Mouse (Mus musculus): ENCODE measurements at regions not wholly inside any gene's neighbourhood (a gene's known extent, or its start where the extent isn't known, plus 50 kb on each side); places are given as distances from the start of the nearest gene placed in this dataset.

- in situ Hi-C loops (cut with MseI, MboI), result no loop called here
Observed at GRCm38 (mm10) chr7:137879296-137879695, 441.9 kb downstream of the Glrx3 start.

- in situ Hi-C loops (cut with MseI, MboI), result no loop called here
Observed at GRCm38 (mm10) chr7:137882876-137883275, 445.5 kb downstream of the Glrx3 start.

- in situ Hi-C loops (cut with MseI, MboI), result no loop called here
Observed at GRCm38 (mm10) chr7:137883701-137884100, 446.3 kb downstream of the Glrx3 start.

GRCm38 (mm10) chr7:137885146-137885545, 447.7 kb downstream of the Glrx3 start:
- in situ Hi-C loops (cut with MseI, MboI), result no loop called here

GRCm38 (mm10) chr7:137888731-137889130, 451.3 kb downstream of the Glrx3 start:
- in situ Hi-C loops (cut with MseI, MboI), result no loop called here

- in situ Hi-C loops (cut with MseI, MboI), result no loop called here
Observed at GRCm38 (mm10) chr7:137906424-137907060, 469.1 kb downstream of the Glrx3 start.

- in situ Hi-C loops (cut with MseI, MboI), result no loop called here
Observed at GRCm38 (mm10) chr7:137909456-137909855, 472.0 kb downstream of the Glrx3 start.

GRCm38 (mm10) chr7:137913551-137914105, 476.2 kb downstream of the Glrx3 start:
- in situ Hi-C loops (cut with MseI, MboI), result no loop called here

- in situ Hi-C loops (cut with MseI, MboI), result no loop called here
Observed at GRCm38 (mm10) chr7:137914506-137914905, 477.1 kb downstream of the Glrx3 start.

GRCm38 (mm10) chr7:137916351-137916750, 478.9 kb downstream of the Glrx3 start:
- in situ Hi-C loops (cut with MseI, MboI), result no loop called here

GRCm38 (mm10) chr7:137924464-137925167, 472.9 kb downstream of the Tcerg1l start:
- in situ Hi-C loops (cut with MseI, MboI), result no loop called here

- in situ Hi-C loops (cut with MseI, MboI), result no loop called here
Observed at GRCm38 (mm10) chr7:137925656-137926055, 471.9 kb downstream of the Tcerg1l start.

GRCm38 (mm10) chr7:137927371-137927770, 470.2 kb downstream of the Tcerg1l start:
- in situ Hi-C loops (cut with MseI, MboI), result no loop called here

GRCm38 (mm10) chr7:137930200-137930599, 467.3 kb downstream of the Tcerg1l start:
- in situ Hi-C loops (cut with MseI, MboI), result no loop called here

- in situ Hi-C loops (cut with MseI, MboI), result no loop called here
Observed at GRCm38 (mm10) chr7:137935896-137936295, 461.6 kb downstream of the Tcerg1l start.

- in situ Hi-C loops (cut with MseI, MboI), result no loop called here
Observed at GRCm38 (mm10) chr7:137939116-137939515, 458.4 kb downstream of the Tcerg1l start.

GRCm38 (mm10) chr7:137940084-137940483, 457.4 kb downstream of the Tcerg1l start:
- in situ Hi-C loops (cut with MseI, MboI), result no loop called here

GRCm38 (mm10) chr7:137944991-137945390, 452.5 kb downstream of the Tcerg1l start:
- in situ Hi-C loops (cut with MseI, MboI), result no loop called here

- in situ Hi-C loops (cut with MseI, MboI), result no loop called here
Observed at GRCm38 (mm10) chr7:137947424-137947823, 450.1 kb downstream of the Tcerg1l start.

- in situ Hi-C loops (cut with MseI, MboI), result no loop called here
Observed at GRCm38 (mm10) chr7:137957354-137957753, 440.2 kb downstream of the Tcerg1l start.

- in situ Hi-C loops (cut with MseI, MboI), result no loop called here
Observed at GRCm38 (mm10) chr7:137957848-137958247, 439.7 kb downstream of the Tcerg1l start.

- in situ Hi-C loops (cut with MseI, MboI), result no loop called here
Observed at GRCm38 (mm10) chr7:137963470-137964095, 433.9 kb downstream of the Tcerg1l start.

GRCm38 (mm10) chr7:137974705-137975104, 422.8 kb downstream of the Tcerg1l start:
- in situ Hi-C loops (cut with MseI, MboI), result no loop called here

Data from mouse trophoblast stem cell (cell line).